Mouse (Mus musculus): ENCODE results near the gene Smpdl3a.

DNA sequence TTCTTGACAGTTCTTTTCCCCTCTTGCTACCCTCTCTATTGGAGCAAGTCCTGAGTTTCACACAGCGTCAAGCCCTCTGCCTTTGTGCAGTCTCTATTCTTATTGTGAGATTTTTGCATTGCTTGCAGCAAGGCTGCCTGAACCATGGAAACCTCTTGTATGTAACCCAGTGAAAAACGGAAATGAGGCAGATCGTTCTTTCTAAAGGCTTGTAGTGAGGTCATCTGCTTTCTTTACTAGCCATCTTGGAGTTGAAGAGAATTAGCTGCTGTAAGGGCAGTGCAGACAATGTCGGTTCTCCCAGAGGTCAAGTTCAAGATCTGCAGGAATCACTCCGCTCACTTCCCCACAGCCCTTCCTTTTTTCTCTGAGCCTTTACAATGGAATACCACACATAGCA is 34.5 kb downstream of the Smpdl3a start:
- no peak for TF ChIP-seq CTCF (IDR thresholded peaks at IDR 0.05; ENCODE audit: borderline replicate concordance, insufficient read depth, low read length)
- TF ChIP-seq POLR2A (IDR thresholded peaks at IDR 0.05; ENCODE audit: low read depth, low read length): no peak

Data from embryonic fibroblast, embryonic 13.5 days (primary cell).